Mouse (Mus musculus) central nervous system, embryonic 14 days (tissue): Measurements from ENCODE around the gene Ifi202b. TPM values are rescaled to one million over a fixed set of nuclear protein-coding genes. Genes with fewer than 3 reads are reported as not detected.

Source experiments
- polyA plus RNA-seq: library from polyadenylated mRNA; depleted of rRNA; stranded (reverse); fragments of >200 nt; gene quantifications from 2 replicates; pipeline ENCODE4 v1.2.3, GENCODE M21; 2012; rRNA removed

Gene Ifi202b
- 0.08 TPM in 1 of 2 replicates, not detected in the other for polyA plus RNA-seq

DNA sequence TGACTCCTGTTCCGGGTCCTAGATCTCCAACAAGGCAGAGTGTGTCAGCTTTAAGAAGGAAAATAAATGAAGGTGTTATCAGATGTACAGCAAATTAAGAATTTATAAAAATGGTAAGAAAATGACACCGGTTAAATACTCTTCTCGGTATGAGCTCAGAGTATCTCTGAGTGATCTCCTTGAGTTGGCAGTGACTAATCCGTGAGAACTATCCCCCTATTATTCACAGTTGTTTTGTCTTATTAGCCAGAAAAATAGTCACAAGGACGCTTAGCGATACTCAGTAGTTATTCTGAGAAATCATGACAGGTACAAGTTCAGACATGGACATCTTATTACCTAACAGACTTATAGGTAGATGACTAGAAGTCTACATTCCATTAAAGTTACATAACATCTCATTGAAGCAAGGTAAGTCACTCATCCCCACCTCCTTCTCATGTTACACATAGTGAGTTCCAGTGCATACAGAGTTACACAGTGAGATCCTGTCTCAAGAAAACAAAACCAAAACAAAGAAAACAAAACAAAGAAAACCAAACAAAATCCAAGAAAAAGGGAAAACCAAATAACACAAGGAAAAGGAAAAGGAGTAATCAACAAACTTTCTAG lies at the start of gene Ifi202b:
Gene Ifi202b, minus strand, starts transcription at position 51 of the 612 bp plus-strand sequence.

DNA sequence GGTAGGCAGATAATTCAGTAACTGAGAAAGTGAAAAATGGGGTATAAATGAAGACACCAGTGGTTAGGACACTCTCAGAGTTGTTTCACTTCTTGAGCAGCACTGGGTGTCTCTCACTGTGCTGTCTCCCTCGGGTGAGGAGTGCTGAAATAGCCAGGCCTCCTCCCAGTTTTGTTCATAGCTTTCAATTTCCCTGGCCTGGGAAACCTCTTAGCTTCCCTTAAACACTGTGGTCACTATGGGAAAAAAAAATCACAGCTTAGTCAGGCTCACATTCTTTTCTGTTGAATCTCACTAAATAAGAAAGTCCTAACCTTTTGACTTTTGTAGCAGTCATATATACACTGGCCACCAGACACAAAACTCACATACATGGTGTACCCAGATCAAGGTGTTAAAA lies 49.2 kb upstream of the Ifi202b start, which contains the start of gene Ifi205:
Gene Ifi205, minus strand, starts transcription at position 113 of the 400 bp plus-strand sequence.

GRCm38 (mm10) chr1:173941924-173942779 lies 40.4 kb downstream of the Ifi202b start, which contains the start of the genes Mndal and Ifi203:
Mndal (minus strand) TSS chr1:173942491.
Ifi203 (minus strand) TSS chr1:173942672.

Other genes with a start within 250 kb of the Ifi202b start
- gene Ifi207, start 241.0 kb downstream of the Ifi202b start, polyA plus RNA-seq: 1.9 and 2.0 TPM in 2 replicates
- gene Ifi204, start 215.8 kb downstream of the Ifi202b start, polyA plus RNA-seq: 2.2 and 2.5 TPM in 2 replicates
- 1.7 and 2.5 TPM in 2 replicates for gene Ifi211, start 69.7 kb downstream of the Ifi202b start, polyA plus RNA-seq
- gene Mndal, start 40.3 kb downstream of the Ifi202b start, polyA plus RNA-seq: 2.3 TPM in 2 replicates
- gene Ifi203, start 40.1 kb downstream of the Ifi202b start, polyA plus RNA-seq: 1.8 and 2.2 TPM in 2 replicates
- gene Ifi205, start 49.1 kb upstream of the Ifi202b start, polyA plus RNA-seq: 0.90 and 1.9 TPM in 2 replicates
- gene Olfr433, start 58.0 kb upstream of the Ifi202b start, polyA plus RNA-seq: not detected in 2 replicates
- not detected in 2 replicates for gene Olfr432, start 66.5 kb upstream of the Ifi202b start, polyA plus RNA-seq
- gene Olfr430, start 83.9 kb upstream of the Ifi202b start, polyA plus RNA-seq: not detected in 2 replicates
- not detected in 2 replicates for gene Olfr429, start 101.6 kb upstream of the Ifi202b start, polyA plus RNA-seq
- not detected in 2 replicates for gene Olfr427, start 114.1 kb upstream of the Ifi202b start, polyA plus RNA-seq
- not detected in 2 replicates for gene Olfr231, start 138.4 kb upstream of the Ifi202b start, polyA plus RNA-seq
- gene Olfr424, start 148.8 kb upstream of the Ifi202b start, polyA plus RNA-seq: not detected in 2 replicates
- not detected in 2 replicates for gene Olfr420, start 172.9 kb upstream of the Ifi202b start, polyA plus RNA-seq
- gene Spta1, start 190.0 kb upstream of the Ifi202b start, polyA plus RNA-seq: 0.07 and 0.13 TPM in 2 replicates